Mouse (Mus musculus): ENCODE results near the gene Erlin1.

Gene Erlin1

GRCm38 (mm10) chr19:44060226-44060625 lies 9.4 kb downstream of the Erlin1 start:
- DNase-seq (ENCODE audit: low spot score in 2 of 2) = no peak

- DNase-seq (ENCODE audit: low spot score in 2 of 2) = no peak
Measured at GRCm38 (mm10) chr19:44055173-44055826, 14.3 kb downstream of the Erlin1 start.

GRCm38 (mm10) chr19:44050388-44050787 lies 19.2 kb downstream of the Erlin1 start:
- no peak for DNase-seq (ENCODE audit: low spot score in 2 of 2)

- no peak for DNase-seq (ENCODE audit: low spot score in 2 of 2)
Measured at GRCm38 (mm10) chr19:44049282-44049681, 20.3 kb downstream of the Erlin1 start.

- no peak for DNase-seq (ENCODE audit: low spot score in 2 of 2)
Measured at GRCm38 (mm10) chr19:44045847-44046246, 23.7 kb downstream of the Erlin1 start.

- no peak for DNase-seq (ENCODE audit: low spot score in 2 of 2)
Measured at GRCm38 (mm10) chr19:44042121-44042520, 27.5 kb downstream of the Erlin1 start.

GRCm38 (mm10) chr19:44033396-44033795 lies 36.2 kb downstream of the Erlin1 start:
- DNase-seq (ENCODE audit: low spot score in 2 of 2) = no peak

- no peak for DNase-seq (ENCODE audit: low spot score in 2 of 2)
Measured at GRCm38 (mm10) chr19:44032046-44032744, 37.4 kb downstream of the Erlin1 start.

- no peak for DNase-seq (ENCODE audit: low spot score in 2 of 2)
Measured at GRCm38 (mm10) chr19:44030024-44030423, 39.6 kb downstream of the Erlin1 start.

- no peak for DNase-seq (ENCODE audit: low spot score in 2 of 2)
Measured at GRCm38 (mm10) chr19:44028972-44029371, 40.6 kb downstream of the Erlin1 start, which contains the start of gene Cyp2c23. Gene Cyp2c23, minus strand, starts transcription at chr19:44029208.

GRCm38 (mm10) chr19:44026956-44027530 lies 42.5 kb downstream of the Erlin1 start:
- DNase-seq (ENCODE audit: low spot score in 2 of 2) = no peak

GRCm38 (mm10) chr19:44024921-44025585 lies 44.5 kb downstream of the Erlin1 start:
- DNase-seq (ENCODE audit: low spot score in 2 of 2) = no peak

- no peak for DNase-seq (ENCODE audit: low spot score in 2 of 2)
Measured at GRCm38 (mm10) chr19:44023066-44023465, 46.5 kb downstream of the Erlin1 start.

GRCm38 (mm10) chr19:44021502-44021901 lies 48.1 kb downstream of the Erlin1 start:
- no peak for DNase-seq (ENCODE audit: low spot score in 2 of 2)

GRCm38 (mm10) chr19:44019739-44020138 lies 49.8 kb downstream of the Erlin1 start:
- no peak for DNase-seq (ENCODE audit: low spot score in 2 of 2)

- no peak for DNase-seq (ENCODE audit: low spot score in 2 of 2)
Measured at GRCm38 (mm10) chr19:44013862-44014261, 55.7 kb downstream of the Erlin1 start.

- no peak for DNase-seq (ENCODE audit: low spot score in 2 of 2)
Measured at GRCm38 (mm10) chr19:44008784-44009183, 60.8 kb downstream of the Erlin1 start.

GRCm38 (mm10) chr19:44007186-44007585 lies 62.4 kb downstream of the Erlin1 start:
- DNase-seq (ENCODE audit: low spot score in 2 of 2) = peak; percentile 42 to 67

GRCm38 (mm10) chr19:44005025-44005424 lies 64.6 kb downstream of the Erlin1 start:
- no peak for DNase-seq (ENCODE audit: low spot score in 2 of 2)

GRCm38 (mm10) chr19:44004261-44004660 lies 65.3 kb downstream of the Erlin1 start:
- no peak for DNase-seq (ENCODE audit: low spot score in 2 of 2)

- no peak for DNase-seq (ENCODE audit: low spot score in 2 of 2)
Measured at GRCm38 (mm10) chr19:44000720-44001119, 68.9 kb downstream of the Erlin1 start.

GRCm38 (mm10) chr19:44000061-44000460 lies 69.5 kb downstream of the Erlin1 start:
- DNase-seq (ENCODE audit: low spot score in 2 of 2) = no peak
